Mouse (Mus musculus): Measurements from ENCODE around the gene Htr7. TPM values are rescaled to one million over a fixed set of nuclear protein-coding genes. Genes with fewer than 3 reads are reported as not detected.
A peak's percentile ranks its signal among the peaks of the same experiment; 100 is the strongest.

The Htr7 gene
- polyA plus RNA-seq, 1 experiment from 2014 or later, result 0.55 TPM

DNA sequence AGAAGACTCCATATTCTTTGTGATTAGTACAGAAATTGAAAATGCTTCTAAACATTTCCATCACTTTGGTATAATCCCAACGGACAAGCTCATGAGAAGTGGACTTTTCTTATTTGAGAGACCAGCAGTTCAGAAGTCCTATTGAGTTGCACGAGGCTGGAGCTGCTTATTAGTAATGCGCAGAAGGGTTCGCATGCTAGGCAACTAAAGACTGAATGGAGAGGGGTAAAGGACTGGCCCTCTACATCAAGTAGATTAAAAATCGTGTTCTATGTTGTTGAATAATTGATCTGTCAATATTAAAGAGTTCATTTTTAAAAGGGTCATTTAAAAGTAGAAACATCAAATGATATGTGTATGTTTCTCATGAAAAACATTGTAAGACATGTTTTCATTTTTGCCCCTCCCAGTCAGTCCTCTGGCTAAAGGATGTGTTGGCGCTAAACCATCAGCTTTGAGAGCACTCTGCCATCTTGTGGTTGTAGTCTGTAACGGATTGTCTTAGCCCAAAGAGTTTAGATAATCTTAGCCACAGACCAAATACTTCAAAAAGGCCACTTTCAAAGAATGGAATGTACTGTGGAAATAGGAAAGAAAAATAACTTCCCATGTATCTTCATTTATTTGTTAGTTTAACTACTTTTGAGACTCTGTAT, 25.4 kb upstream of the Htr7 start:
- H3K27ac ChIP-seq (replicated peaks; ENCODE audit: low read depth, low read length), result no peak overlapping the region
- peak overlapping the region; percentile 63 for H3K4me3 ChIP-seq (ENCODE audit: low read depth, low read length)
- no peaks in the 10 kb centered on the region for H3K9me3 ChIP-seq (replicated peaks; ENCODE audit: control insufficient read depth, low read length)
- H3K4me2 ChIP-seq (ENCODE audit: low read depth, low read length), result peak overlapping the region; percentile 60
- peak overlapping the region; percentile 70; the same call in 1 of the 2 replicates for H3K9ac ChIP-seq (replicated peaks; ENCODE audit: low read length)
- no peaks in the 10 kb centered on the region for H3K36me3 ChIP-seq (replicated peaks; ENCODE audit: control insufficient read depth, insufficient read depth, low read depth, low read length)
- DNase-seq (ENCODE audit: low spot score) (peak; percentile 84), ATAC-seq (replicated peaks; ENCODE audit: insufficient number of reproducible peaks, low FRiP score, low TSS enrichment, low read depth) (peak; percentile 57)
- no peaks in the 10 kb centered on the region for H3K4me1 ChIP-seq (ENCODE audit: control insufficient read depth, insufficient read depth, low read length)
- WGBS, result 51% methylated on average over 7 of the region's 7 CpGs
- no peaks in the 10 kb centered on the region for H3K27me3 ChIP-seq (ENCODE audit: control insufficient read depth, insufficient read depth, low read length)

GRCm38 (mm10) chr19:36062801-36063529, 5.7 kb upstream of the Htr7 start:
- H3K4me3 ChIP-seq (ENCODE audit: low read depth, low read length), result no peak overlapping the region
- H3K36me3 ChIP-seq (replicated peaks; ENCODE audit: control insufficient read depth, insufficient read depth, low read depth, low read length), result no peaks in the 10 kb centered on the region
- no peak overlapping the region for H3K4me2 ChIP-seq (ENCODE audit: low read depth, low read length)
- DNase-seq (ENCODE audit: low spot score) (no peak), ATAC-seq (replicated peaks; ENCODE audit: insufficient number of reproducible peaks, low FRiP score, low TSS enrichment, low read depth) (peak; percentile 18; the same call in 1 of the 2 replicates)
- 76% methylated on average over 2 of the region's 2 CpGs for WGBS
- H3K27ac ChIP-seq (replicated peaks; ENCODE audit: low read depth, low read length), result no peak overlapping the region
- H3K9ac ChIP-seq (replicated peaks; ENCODE audit: low read length), result no peak overlapping the region
- H3K4me1 ChIP-seq (ENCODE audit: control insufficient read depth, insufficient read depth, low read length), result no peaks in the 10 kb centered on the region
- peaks cover 2% of the 10 kb centered on the region; the same call in 1 of the 2 replicates for H3K27me3 ChIP-seq (ENCODE audit: control insufficient read depth, insufficient read depth, low read length)
- no peaks in the 10 kb centered on the region for H3K9me3 ChIP-seq (replicated peaks; ENCODE audit: control insufficient read depth, low read length)

DNA sequence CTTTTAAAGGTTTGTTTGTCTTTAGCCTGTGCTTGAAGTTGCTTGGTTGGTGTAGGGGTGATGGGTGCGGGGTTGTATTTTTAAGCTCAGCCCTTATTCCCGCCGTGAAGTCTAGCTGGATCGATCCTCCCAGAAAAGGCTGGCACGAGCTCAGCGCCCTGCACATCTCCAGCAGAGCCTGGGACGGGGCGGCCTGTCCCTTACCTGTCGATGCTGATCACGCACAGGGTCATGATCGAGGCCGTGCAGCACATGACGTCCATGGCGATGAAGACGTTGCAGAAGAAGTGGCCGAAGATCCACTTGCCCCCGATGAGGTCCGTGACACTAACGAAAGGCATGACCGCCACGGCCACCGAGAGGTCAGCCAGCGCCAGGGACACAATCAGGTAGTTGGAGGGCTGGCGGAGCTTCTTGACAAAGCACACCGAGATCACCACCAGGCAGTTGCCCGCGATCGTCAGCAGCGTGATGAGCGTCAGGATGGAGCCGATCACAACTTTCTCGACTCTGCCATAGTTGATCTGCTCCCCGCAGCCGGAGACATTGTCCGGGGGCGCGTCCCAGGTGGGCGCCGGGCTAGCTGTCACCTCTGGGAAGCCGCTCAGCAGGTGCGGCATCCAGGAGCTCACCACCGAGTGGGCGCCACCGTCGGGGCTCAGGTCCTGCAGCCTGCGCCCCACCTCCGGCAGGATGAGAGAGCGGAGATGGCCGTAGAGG, 645 bp downstream of the Htr7 start:
- Histone ChIP-seq H3K27ac (replicated peaks; ENCODE audit: low read depth, low read length) (no peak overlapping the region), H3K36me3 (replicated peaks; ENCODE audit: control insufficient read depth, insufficient read depth, low read depth, low read length) (no peaks in the 10 kb centered on the region), H3K4me3 (ENCODE audit: low read depth, low read length) (peak overlapping the region; percentile 60), H3K9me3 (replicated peaks; ENCODE audit: control insufficient read depth, low read length) (no peaks in the 10 kb centered on the region), H3K27me3 (ENCODE audit: control insufficient read depth, insufficient read depth, low read length) (peaks cover 18% of the 10 kb centered on the region), H3K9ac (replicated peaks; ENCODE audit: low read length) (peak overlapping the region; percentile 47), H3K4me2 (ENCODE audit: low read depth, low read length) (peak overlapping the region; percentile 89), H3K4me1 (ENCODE audit: control insufficient read depth, insufficient read depth, low read length) (peaks cover 3% of the 10 kb centered on the region)
- 8% methylated on average over 45 of the region's 49 CpGs for WGBS
- DNase-seq (ENCODE audit: low spot score) (peak; percentile 9), ATAC-seq (replicated peaks; ENCODE audit: insufficient number of reproducible peaks, low FRiP score, low TSS enrichment, low read depth) (no peak)

DNA sequence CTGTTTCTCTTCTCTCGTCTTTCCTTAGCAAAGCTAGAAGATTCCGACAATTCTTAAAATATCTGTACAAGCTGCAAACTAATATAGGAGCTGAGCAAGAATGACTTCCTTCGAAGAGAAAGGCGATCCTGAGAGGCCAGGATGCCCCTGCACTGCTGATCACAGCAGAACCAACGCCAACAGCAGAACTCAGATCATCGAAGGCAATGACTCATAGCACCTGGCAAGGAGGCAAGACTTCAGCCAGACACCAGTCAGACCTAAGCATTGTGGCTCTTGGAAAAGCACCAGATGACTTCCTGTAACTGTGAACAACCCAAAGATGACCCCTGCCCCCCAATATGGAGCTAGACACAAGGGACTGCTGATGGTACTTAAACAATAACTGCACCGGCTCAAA, 11.3 kb downstream of the Htr7 start:
- no peaks in the 10 kb centered on the region for H3K9me3 ChIP-seq (replicated peaks; ENCODE audit: control insufficient read depth, low read length)
- no peaks in the 10 kb centered on the region for H3K4me1 ChIP-seq (ENCODE audit: control insufficient read depth, insufficient read depth, low read length)
- no peak for ATAC-seq (replicated peaks; ENCODE audit: insufficient number of reproducible peaks, low FRiP score, low TSS enrichment, low read depth)
- H3K4me3 ChIP-seq (ENCODE audit: low read depth, low read length), result no peak overlapping the region
- no peak overlapping the region for H3K9ac ChIP-seq (replicated peaks; ENCODE audit: low read length)
- DNase-seq (ENCODE audit: low spot score), result no peak
- 87% methylated on average over 7 of the region's 7 CpGs for WGBS
- no peak overlapping the region for H3K27ac ChIP-seq (replicated peaks; ENCODE audit: low read depth, low read length)
- H3K4me2 ChIP-seq (ENCODE audit: low read depth, low read length), result no peak overlapping the region
- H3K27me3 ChIP-seq (ENCODE audit: control insufficient read depth, insufficient read depth, low read length), result no peaks in the 10 kb centered on the region
- H3K36me3 ChIP-seq (replicated peaks; ENCODE audit: control insufficient read depth, insufficient read depth, low read depth, low read length), result no peaks in the 10 kb centered on the region

DNA sequence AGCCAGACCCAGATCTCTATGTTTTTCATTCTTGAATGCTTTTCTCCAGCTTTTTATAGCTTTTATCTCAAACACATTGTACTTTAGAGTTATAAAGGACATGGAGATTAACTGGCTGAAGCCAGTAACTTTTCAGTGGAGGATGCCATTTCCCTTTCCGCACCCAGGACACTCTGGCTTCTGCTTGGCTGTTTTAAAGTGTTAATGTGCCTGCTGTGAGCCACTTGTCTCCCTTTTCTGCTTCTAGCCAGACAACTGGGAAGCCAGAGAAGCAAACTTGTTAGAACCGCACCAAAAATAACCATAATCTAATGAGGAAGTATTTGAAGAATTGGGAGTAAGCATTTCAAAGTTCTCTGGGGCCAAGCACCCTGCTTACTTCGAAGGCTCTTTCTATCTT, 42.5 kb downstream of the Htr7 start:
- WGBS, result 28% methylated on average over 3 of the region's 3 CpGs
- no peak overlapping the region for H3K4me3 ChIP-seq (ENCODE audit: low read depth, low read length)
- H3K36me3 ChIP-seq (replicated peaks; ENCODE audit: control insufficient read depth, insufficient read depth, low read depth, low read length), result no peaks in the 10 kb centered on the region
- no peaks in the 10 kb centered on the region for H3K27me3 ChIP-seq (ENCODE audit: control insufficient read depth, insufficient read depth, low read length)
- no peaks in the 10 kb centered on the region for H3K4me1 ChIP-seq (ENCODE audit: control insufficient read depth, insufficient read depth, low read length)
- H3K9ac ChIP-seq (replicated peaks; ENCODE audit: low read length), result no peak overlapping the region
- ATAC-seq (replicated peaks; ENCODE audit: insufficient number of reproducible peaks, low FRiP score, low TSS enrichment, low read depth) (no peak), DNase-seq (ENCODE audit: low spot score) (no peak)
- H3K27ac ChIP-seq (replicated peaks; ENCODE audit: low read depth, low read length), result no peak overlapping the region
- H3K4me2 ChIP-seq (ENCODE audit: low read depth, low read length), result no peak overlapping the region
- H3K9me3 ChIP-seq (replicated peaks; ENCODE audit: control insufficient read depth, low read length), result no peaks in the 10 kb centered on the region

DNA sequence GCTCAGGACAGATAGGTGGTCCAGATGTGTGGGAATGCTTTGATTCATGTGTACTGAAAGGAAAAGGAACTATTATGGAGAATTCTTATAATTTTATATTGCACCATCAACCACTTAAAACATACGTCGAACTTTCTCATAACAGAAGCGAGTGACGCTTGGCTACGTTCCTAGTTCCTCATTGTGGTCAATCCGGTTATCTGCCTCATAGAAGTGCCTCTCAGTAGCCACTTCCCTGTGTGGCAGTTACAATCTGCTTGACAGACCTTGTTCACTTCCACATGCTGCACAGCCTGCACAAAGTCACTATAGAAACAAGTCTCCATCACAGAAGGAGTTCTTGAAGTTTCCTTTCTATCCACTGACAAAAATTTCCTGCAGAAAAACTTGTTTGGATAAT, 51.0 kb downstream of the Htr7 start:
- no peaks in the 10 kb centered on the region for H3K4me1 ChIP-seq (ENCODE audit: control insufficient read depth, insufficient read depth, low read length)
- DNase-seq (ENCODE audit: low spot score), result no peak
- H3K27me3 ChIP-seq (ENCODE audit: control insufficient read depth, insufficient read depth, low read length), result no peaks in the 10 kb centered on the region
- H3K4me2 ChIP-seq (ENCODE audit: low read depth, low read length), result no peak overlapping the region
- H3K9me3 ChIP-seq (replicated peaks; ENCODE audit: control insufficient read depth, low read length), result no peaks in the 10 kb centered on the region
- H3K27ac ChIP-seq (replicated peaks; ENCODE audit: low read depth, low read length), result no peak overlapping the region
- no peak overlapping the region for H3K4me3 ChIP-seq (ENCODE audit: low read depth, low read length)
- H3K9ac ChIP-seq (replicated peaks; ENCODE audit: low read length), result no peak overlapping the region
- H3K36me3 ChIP-seq (replicated peaks; ENCODE audit: control insufficient read depth, insufficient read depth, low read depth, low read length), result no peaks in the 10 kb centered on the region
- ATAC-seq (replicated peaks; ENCODE audit: insufficient number of reproducible peaks, low FRiP score, low TSS enrichment, low read depth), result no peak
- WGBS, result 87% methylated on average over 6 of the region's 6 CpGs

GRCm38 (mm10) chr19:36004961-36005360, 52.3 kb downstream of the Htr7 start:
- Histone ChIP-seq H3K36me3 (replicated peaks; ENCODE audit: control insufficient read depth, insufficient read depth, low read depth, low read length) (no peaks in the 10 kb centered on the region), H3K27me3 (ENCODE audit: control insufficient read depth, insufficient read depth, low read length) (no peaks in the 10 kb centered on the region), H3K9ac (replicated peaks; ENCODE audit: low read length) (no peak overlapping the region), H3K4me2 (ENCODE audit: low read depth, low read length) (no peak overlapping the region), H3K9me3 (replicated peaks; ENCODE audit: control insufficient read depth, low read length) (no peaks in the 10 kb centered on the region), H3K4me3 (ENCODE audit: low read depth, low read length) (no peak overlapping the region), H3K27ac (replicated peaks; ENCODE audit: low read depth, low read length) (no peak overlapping the region), H3K4me1 (ENCODE audit: control insufficient read depth, insufficient read depth, low read length) (no peaks in the 10 kb centered on the region)
- no peak for DNase-seq (ENCODE audit: low spot score)
- no peak for ATAC-seq (replicated peaks; ENCODE audit: insufficient number of reproducible peaks, low FRiP score, low TSS enrichment, low read depth)
- 50% methylated on average over 2 of the region's 2 CpGs for whole genome bisulfite sequencing

Measured in embryonic facial prominence, embryonic 11.5 days (tissue).